27 mouse cellular contexts compared by ENCODE assay signal in the genomic region with DNA sequence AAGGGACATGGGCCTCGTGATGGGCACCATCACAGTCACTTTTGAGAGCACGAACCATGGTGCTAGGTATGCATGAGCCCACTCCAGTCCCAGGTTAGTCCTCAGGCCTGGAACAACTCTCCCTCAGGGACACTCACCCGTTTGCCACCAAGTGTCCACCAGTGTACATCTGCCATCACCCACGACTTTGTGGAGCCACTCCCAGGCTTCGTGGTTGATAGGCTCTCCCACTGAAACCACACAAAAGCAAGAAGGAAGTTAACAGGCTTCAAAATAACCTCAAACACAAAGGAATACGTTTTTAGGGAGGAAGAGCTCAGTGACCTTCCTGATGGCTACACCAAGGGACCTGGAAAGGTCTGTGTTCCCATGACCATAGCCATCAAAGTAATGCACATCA. TPM values are rescaled to one million over a fixed set of nuclear protein-coding genes. Genes with fewer than 3 reads are reported as not detected.
DNase-seq lines count a peak whose midpoint lies in the region; ATAC-seq and TF ChIP-seq lines count a peak whose summit lies in the region.
"Had no signal": no experiment of that assay in that cellular context is flagged by ENCODE, and none has a peak within 500 bp of the region (broad histone marks: within the 10 kb centered on the region; RNA-seq: fewer than 3 reads in every experiment).

No protein-coding gene starts in this region.

- H3K4me1 ChIP-seq in liver, embryonic 13.5 days (replicated peaks), result no peaks in the 10 kb centered on the region
- no peaks in the 10 kb centered on the region for H3K4me1 ChIP-seq in liver, embryonic 11.5 days (replicated peaks; ENCODE audit: control insufficient read depth, insufficient read depth, low read length)
- no peaks in the 10 kb centered on the region for H3K4me1 ChIP-seq in intestine, postnatal 0 days (replicated peaks; ENCODE audit: control insufficient read depth, insufficient read depth, low read length)
- H3K4me1 ChIP-seq: embryonic facial prominence, embryonic 13.5 days; embryonic facial prominence, embryonic 15.5 days; forebrain, embryonic 10.5 days; forebrain, embryonic 12.5 days had no signal

- H3K27ac ChIP-seq in liver, embryonic 13.5 days, result no peak overlapping the region
- H3K27ac ChIP-seq in liver, embryonic 11.5 days (ENCODE audit: low read depth, low read length), result no peak overlapping the region
- no peak overlapping the region for H3K27ac ChIP-seq in intestine, postnatal 0 days (ENCODE audit: low read depth, low read length)
- H3K27ac ChIP-seq: embryonic facial prominence, embryonic 13.5 days; embryonic facial prominence, embryonic 15.5 days; forebrain, embryonic 10.5 days; forebrain, embryonic 12.5 days had no signal

- no peak for TF ChIP-seq CTCF in intestine, postnatal 0 days (IDR thresholded peaks at IDR 0.05; ENCODE audit: low read depth)

- H3K9ac ChIP-seq in liver, embryonic 13.5 days, result no peak overlapping the region
- H3K9ac ChIP-seq in liver, embryonic 11.5 days (ENCODE audit: low read depth, low read length), result no peak overlapping the region
- no peak overlapping the region for H3K9ac ChIP-seq in intestine, postnatal 0 days (ENCODE audit: low read depth, low read length)
- H3K9ac ChIP-seq: embryonic facial prominence, embryonic 13.5 days; embryonic facial prominence, embryonic 15.5 days; forebrain, embryonic 12.5 days had no signal

- peak; percentile 17; the same call in 1 of the 2 replicates for ATAC-seq in liver, embryonic 13.5 days (ENCODE audit: low read depth)
- no peak for ATAC-seq in liver, embryonic 11.5 days (replicated peaks; ENCODE audit: low FRiP score)
- peak; percentile 77 for ATAC-seq in common myeloid progenitor, adult 5-6 weeks (replicated peaks; ENCODE audit: low read depth, poor library complexity, severe bottlenecking)
- ATAC-seq in megakaryocyte, adult 5-6 weeks (ENCODE audit: poor library complexity, severe bottlenecking), result peak; percentile 71
- ATAC-seq in megakaryocyte progenitor cell, adult 5-6 weeks (replicated peaks; ENCODE audit: poor library complexity), result peak; percentile 60
- no peak for ATAC-seq in intestine, postnatal 0 days
- ATAC-seq: forebrain, embryonic 14.5 days; forebrain, embryonic 16.5 days had no signal

- no peaks in the 10 kb centered on the region for H3K27me3 ChIP-seq in liver, embryonic 13.5 days
- no peaks in the 10 kb centered on the region for H3K27me3 ChIP-seq in liver, embryonic 11.5 days (replicated peaks; ENCODE audit: control insufficient read depth, insufficient read depth, low read length)
- no peaks in the 10 kb centered on the region for H3K27me3 ChIP-seq in intestine, postnatal 0 days (replicated peaks; ENCODE audit: control insufficient read depth, insufficient read depth, low read length)
- H3K27me3 ChIP-seq: embryonic facial prominence, embryonic 13.5 days; embryonic facial prominence, embryonic 15.5 days; forebrain, embryonic 12.5 days had no signal

- peaks cover 92% of the 10 kb centered on the region for H3K36me3 ChIP-seq in liver, embryonic 13.5 days
- peaks cover 5% of the 10 kb centered on the region; the same call in 1 of the 2 replicates for H3K36me3 ChIP-seq in liver, embryonic 11.5 days (ENCODE audit: control insufficient read depth, insufficient read depth, low read length)
- peaks cover 55% of the 10 kb centered on the region for H3K36me3 ChIP-seq in intestine, postnatal 0 days (ENCODE audit: control insufficient read depth, insufficient read depth)
- H3K36me3 ChIP-seq: embryonic facial prominence, embryonic 13.5 days; embryonic facial prominence, embryonic 15.5 days had no signal

- DNase-seq in liver, embryonic 13.5 days, result no peak
- no peak for DNase-seq in liver, embryonic 11.5 days (ENCODE audit: low spot score)
- DNase-seq in lung, postnatal 14 days, result no peak
- no peak for DNase-seq in B cell, adult 2 months
- DNase-seq: adrenal gland, adult 2 months; adrenal gland, postnatal 10 days; adrenal gland, postnatal 25 days; cerebellum, adult 11 months; cerebellum, adult 18-20 months; cerebellum, adult 8-10 months; cerebellum, adult 9-11 months; cerebellum, postnatal 25 days; embryo, embryonic 11 days had no signal

- no peaks in the 10 kb centered on the region for H3K9me3 ChIP-seq in liver, embryonic 13.5 days (replicated peaks)
- H3K9me3 ChIP-seq in liver, embryonic 11.5 days (ENCODE audit: control insufficient read depth, low read length), result no peaks in the 10 kb centered on the region
- no peaks in the 10 kb centered on the region for H3K9me3 ChIP-seq in intestine, postnatal 0 days (ENCODE audit: control insufficient read depth)
- H3K9me3 ChIP-seq: embryonic facial prominence, embryonic 13.5 days; embryonic facial prominence, embryonic 15.5 days; forebrain, embryonic 10.5 days; forebrain, embryonic 12.5 days had no signal

- H3K4me2 ChIP-seq in liver, embryonic 13.5 days, result no peak overlapping the region
- no peak overlapping the region for H3K4me2 ChIP-seq in liver, embryonic 11.5 days
- no peak overlapping the region for H3K4me2 ChIP-seq in intestine, postnatal 0 days (replicated peaks; ENCODE audit: low read depth)
- H3K4me2 ChIP-seq: embryonic facial prominence, embryonic 13.5 days; embryonic facial prominence, embryonic 15.5 days; forebrain, embryonic 12.5 days had no signal

- 46% methylated on average over 6 of the region's 6 CpGs for WGBS in liver, embryonic 13.5 days (ENCODE audit: insufficient replicate concordance)
- whole genome bisulfite sequencing in liver, embryonic 11.5 days, result 53% methylated on average over 6 of the region's 6 CpGs
- WGBS in intestine, postnatal 0 days, result 68% methylated on average over 6 of the region's 6 CpGs

- H3K4me3 ChIP-seq in liver, embryonic 13.5 days (replicated peaks), result no peak overlapping the region
- no peak overlapping the region for H3K4me3 ChIP-seq in liver, embryonic 11.5 days (ENCODE audit: low read depth, low read length)
- H3K4me3 ChIP-seq in intestine, postnatal 0 days (ENCODE audit: low read depth, low read length), result no peak overlapping the region
- H3K4me3 ChIP-seq: embryonic facial prominence, embryonic 13.5 days; embryonic facial prominence, embryonic 15.5 days; erythroblast, embryonic 14.5 days; forebrain, embryonic 10.5 days; forebrain, embryonic 12.5 days had no signal

RNA-seq across cellular contexts. Expression of gene Apmap, which starts 18.8 kb away (rescaled TPM):
- polyA plus RNA-seq in liver, embryonic 13.5 days (2015; fragmentation: Nextera tagmentation; extraction: Ambion mirVana), result 26.2 and 28.7 TPM in 2 replicates
- polyA plus RNA-seq in liver, embryonic 11.5 days (2014; fragmentation: Nextera tagmentation; extraction: Ambion mirVana), result 35.0 and 38.9 TPM in 2 replicates
- total RNA-seq in common myeloid progenitor, adult 5-6 weeks (2017), result 42.3 and 46.1 TPM in 2 replicates
- 22.2 and 25.1 TPM in 2 replicates for total RNA-seq in megakaryocyte, adult 5-6 weeks (2015)
- 39.1 and 39.8 TPM in 2 replicates for total RNA-seq in megakaryocyte, adult 5-6 weeks (2017)
- total RNA-seq in megakaryocyte progenitor cell, adult 5-6 weeks (2015), result 33.7 and 36.6 TPM in 2 replicates
- total RNA-seq in megakaryocyte progenitor cell, adult 5-6 weeks (2017), result 71.2 and 73.6 TPM in 2 replicates
- polyA plus RNA-seq in intestine, postnatal 0 days (2015; fragmentation: Nextera tagmentation; extraction: Ambion mirVana), result 24.4 TPM in 2 replicates

RNA-seq across cellular contexts. Expression of gene Acss1, which starts 41.2 kb away (rescaled TPM):
- polyA plus RNA-seq in liver, embryonic 13.5 days (2015; fragmentation: Nextera tagmentation; extraction: Ambion mirVana), result 28.7 and 44.7 TPM in 2 replicates
- 67.2 and 77.0 TPM in 2 replicates for polyA plus RNA-seq in liver, embryonic 11.5 days (2014; fragmentation: Nextera tagmentation; extraction: Ambion mirVana)
- total RNA-seq in common myeloid progenitor, adult 5-6 weeks (2017), result 39.6 and 40.4 TPM in 2 replicates
- total RNA-seq in megakaryocyte, adult 5-6 weeks (2015), result 12.4 and 15.1 TPM in 2 replicates
- 14.4 and 15.9 TPM in 2 replicates for total RNA-seq in megakaryocyte, adult 5-6 weeks (2017)
- 9.7 and 18.1 TPM in 2 replicates for total RNA-seq in megakaryocyte progenitor cell, adult 5-6 weeks (2015)
- 15.4 and 20.7 TPM in 2 replicates for total RNA-seq in megakaryocyte progenitor cell, adult 5-6 weeks (2017)
- 36.5 and 44.3 TPM in 2 replicates for polyA plus RNA-seq in intestine, postnatal 0 days (2015; fragmentation: Nextera tagmentation; extraction: Ambion mirVana)
- polyA plus RNA-seq: C2C12 had no signal

RNA-seq across cellular contexts. Expression of gene Cst7, which starts 56.9 kb away (rescaled TPM):
- 6.1 and 6.2 TPM in 2 replicates for polyA plus RNA-seq in liver, embryonic 13.5 days (2015; fragmentation: Nextera tagmentation; extraction: Ambion mirVana)
- 3.7 and 4.2 TPM in 2 replicates for polyA plus RNA-seq in liver, embryonic 11.5 days (2014; fragmentation: Nextera tagmentation; extraction: Ambion mirVana)
- 90.6 and 112 TPM in 2 replicates for total RNA-seq in common myeloid progenitor, adult 5-6 weeks (2017)
- 36.9 and 41.1 TPM in 2 replicates for total RNA-seq in megakaryocyte, adult 5-6 weeks (2015)
- 24.5 and 39.6 TPM in 2 replicates for total RNA-seq in megakaryocyte, adult 5-6 weeks (2017)
- 422 and 485 TPM in 2 replicates for total RNA-seq in megakaryocyte progenitor cell, adult 5-6 weeks (2015)
- total RNA-seq in megakaryocyte progenitor cell, adult 5-6 weeks (2017), result 323 and 389 TPM in 2 replicates
- polyA plus RNA-seq in intestine, postnatal 0 days (2015; fragmentation: Nextera tagmentation; extraction: Ambion mirVana), result 0.16 TPM in 1 of 2 replicates, not detected in the other
- total RNA-seq: adrenal gland, adult 2 months; adrenal gland, postnatal 25 days; ES-E14 had no signal
- polyA plus RNA-seq: brain, embryonic 14.5 days; C2C12; forebrain, embryonic 14.5 days had no signal

Comparison
In these comparisons a context has a peak if more than half of its experiments do, and no peak if none do; other contexts are left out.
1. ATAC-seq: peak in liver, embryonic 13.5 days (single experiment), common myeloid progenitor, adult 5-6 weeks (single experiment), megakaryocyte, adult 5-6 weeks (single experiment) and megakaryocyte progenitor cell, adult 5-6 weeks (single experiment); none in liver, embryonic 11.5 days (single experiment) and intestine, postnatal 0 days (single experiment).